In the genomic region with DNA sequence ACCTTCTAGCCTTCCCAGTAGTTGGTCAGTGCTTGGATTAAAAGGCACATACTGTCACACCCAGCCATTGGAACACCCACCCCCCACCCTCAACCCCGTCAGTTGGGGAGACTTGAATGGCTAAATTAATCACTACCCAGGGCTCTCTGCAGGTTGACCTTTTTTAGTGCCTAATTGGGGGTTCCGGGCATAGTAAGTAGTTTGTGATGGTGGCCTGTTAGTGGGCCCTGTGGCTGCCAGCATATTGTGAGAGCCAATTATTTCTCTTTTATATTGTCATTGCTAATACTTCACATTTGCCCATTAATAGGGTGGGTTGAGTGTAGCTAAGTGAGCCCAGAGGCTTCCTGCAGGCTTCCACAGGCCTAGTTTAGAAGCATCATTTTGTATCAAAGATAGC, we compare ENCODE assay signal across 9 mouse cellular contexts. TPM values are rescaled to one million over a fixed set of nuclear protein-coding genes. Genes with fewer than 3 reads are reported as not detected.
DNase-seq lines count a peak whose midpoint lies in the region; ATAC-seq and TF ChIP-seq lines count a peak whose summit lies in the region.
"Had no signal": no experiment of that assay in that cellular context is flagged by ENCODE, and none has a peak within 500 bp of the region (broad histone marks: within the 10 kb centered on the region; RNA-seq: fewer than 3 reads in every experiment).

No protein-coding gene starts in this region.

- H3K9ac ChIP-seq in kidney, postnatal 0 days (ENCODE audit: low read depth, low read length): no peak overlapping the region
- peak overlapping the region; percentile 55 for H3K9ac ChIP-seq in neural tube, embryonic 13.5 days

- no peaks in the 10 kb centered on the region for H3K36me3 ChIP-seq in kidney, postnatal 0 days (ENCODE audit: insufficient read depth, low read length)
- peaks cover 2% of the 10 kb centered on the region; the same call in 1 of the 2 replicates for H3K36me3 ChIP-seq in limb, embryonic 10.5 days
- no peaks in the 10 kb centered on the region for H3K36me3 ChIP-seq in neural tube, embryonic 13.5 days

- no peak overlapping the region for H3K27ac ChIP-seq in kidney, postnatal 0 days
- H3K27ac ChIP-seq in embryonic fibroblast, embryonic 13.5 days (ENCODE audit: insufficient read depth, low read length): no peak overlapping the region
- H3K27ac ChIP-seq in limb, embryonic 10.5 days: no peak overlapping the region
- no peak overlapping the region for H3K27ac ChIP-seq in neural tube, embryonic 13.5 days (replicated peaks)

- H3K27me3 ChIP-seq in kidney, postnatal 0 days (ENCODE audit: insufficient read depth, low read length): no peaks in the 10 kb centered on the region
- H3K27me3 ChIP-seq in limb, embryonic 10.5 days (ENCODE audit: low read depth, poor library complexity, severe bottlenecking): no peaks in the 10 kb centered on the region
- no peaks in the 10 kb centered on the region for H3K27me3 ChIP-seq in neural tube, embryonic 13.5 days

- H3K9me3 ChIP-seq in kidney, postnatal 0 days (replicated peaks; ENCODE audit: low read length): no peaks in the 10 kb centered on the region
- no peaks in the 10 kb centered on the region for H3K9me3 ChIP-seq in limb, embryonic 10.5 days (replicated peaks)
- H3K9me3 ChIP-seq in neural tube, embryonic 13.5 days: 0 out of 2 replicates have a peak, but pooled peaks cover 5% of the 10 kb centered on the region

- no peak for TF ChIP-seq CTCF in kidney, postnatal 0 days (IDR thresholded peaks at IDR 0.05; ENCODE audit: low read depth)
- no peak for TF ChIP-seq CTCF in embryonic fibroblast, embryonic 13.5 days (IDR thresholded peaks at IDR 0.05; ENCODE audit: borderline replicate concordance, insufficient read depth, low read length)

- 24% methylated on average over 2 of the region's 2 CpGs for WGBS in kidney, postnatal 0 days
- 31% methylated on average over 2 of the region's 2 CpGs for WGBS in limb, embryonic 10.5 days
- WGBS in neural tube, embryonic 13.5 days: 9% methylated on average over 2 of the region's 2 CpGs

- no peaks in the 10 kb centered on the region; the same call in 1 of the 2 replicates for H3K4me1 ChIP-seq in kidney, postnatal 0 days (replicated peaks; ENCODE audit: insufficient read depth, low read length)
- peaks cover 5% of the 10 kb centered on the region for H3K4me1 ChIP-seq in embryonic fibroblast, embryonic 13.5 days (ENCODE audit: control insufficient read depth, insufficient read depth, low read length)
- H3K4me1 ChIP-seq in limb, embryonic 10.5 days: peaks cover 20% of the 10 kb centered on the region
- H3K4me1 ChIP-seq in neural tube, embryonic 13.5 days (replicated peaks): peaks cover 58% of the 10 kb centered on the region

- peak overlapping the region; percentile 59 for H3K4me2 ChIP-seq in kidney, postnatal 0 days (ENCODE audit: low read length)
- H3K4me2 ChIP-seq in neural tube, embryonic 13.5 days: peak overlapping the region; percentile 88

- DNase-seq in kidney, postnatal 0 days (ENCODE audit: low spot score): no peak
- DNase-seq in kidney, adult 18-20 months: no peak
- no peak for DNase-seq in limb, embryonic 10.5 days (ENCODE audit: low spot score)
- no peak for DNase-seq in cerebellum, adult 11 months
- DNase-seq in frontal cortex, postnatal 36 days (ENCODE audit: low spot score in 2 of 2): no peak
- DNase-seq: cerebellum, postnatal 14 days had no signal

- H3K4me3 ChIP-seq in kidney, postnatal 0 days (replicated peaks; ENCODE audit: low read depth, low read length): 0 out of 2 replicates have a peak overlapping the region, but pooled peaks have one; percentile 94
- peak overlapping the region; percentile 93 for H3K4me3 ChIP-seq in embryonic fibroblast, embryonic 13.5 days (ENCODE audit: insufficient read depth, low read length)
- H3K4me3 ChIP-seq in limb, embryonic 10.5 days: peak overlapping the region; percentile 95
- peak overlapping the region; percentile 94 for H3K4me3 ChIP-seq in neural tube, embryonic 13.5 days

- no peak for ATAC-seq in kidney, postnatal 0 days (replicated peaks; ENCODE audit: low FRiP score, low read depth)
- ATAC-seq in neural tube, embryonic 13.5 days (ENCODE audit: low read depth): no peak
- ATAC-seq in megakaryocyte progenitor cell, adult 5-6 weeks (replicated peaks; ENCODE audit: poor library complexity): no peak

- TF ChIP-seq POLR2A in embryonic fibroblast, embryonic 13.5 days (IDR thresholded peaks at IDR 0.05; ENCODE audit: low read depth, low read length): no peak

RNA-seq across cellular contexts. Expression of a gene that starts 2.3 kb away (rescaled TPM):
- polyA plus RNA-seq in kidney, postnatal 0 days (2015; fragmentation: Nextera tagmentation; extraction: Ambion mirVana): 398 and 440 TPM in 2 replicates
- 867 and 944 TPM in 2 replicates for polyA plus RNA-seq in embryonic fibroblast, embryonic 13.5 days (2011; ENCODE audit: insufficient read length, low read depth, missing spikeins)
- polyA plus RNA-seq in limb, embryonic 10.5 days (2016; fragmentation: Nextera tagmentation; extraction: Ambion mirVana): 428 and 453 TPM in 2 replicates
- 450 and 461 TPM in 2 replicates for polyA plus RNA-seq in neural tube, embryonic 13.5 days (2015; fragmentation: Nextera tagmentation; extraction: Ambion mirVana)
- total RNA-seq in megakaryocyte progenitor cell, adult 5-6 weeks (2015): 612 and 668 TPM in 2 replicates
- 469 and 501 TPM in 2 replicates for total RNA-seq in megakaryocyte progenitor cell, adult 5-6 weeks (2017)
